Mouse (Mus musculus) ES-E14 (cell line): ENCODE data around the gene Dapk3. TPM values are rescaled to one million over a fixed set of nuclear protein-coding genes. Genes with fewer than 3 reads are reported as not detected.

Source experiments
- DNase-seq: peaks from one replicate; pipeline ENCODE4 v3.0.0-alpha.2; 2013; ENCODE audit warnings: low read depth, low spot score
- H3K27ac ChIP-seq: 2 replicates; pipeline ENCODE4 v1.5.1; 2012; ENCODE audit warnings: low read depth, mild to moderate bottlenecking, low read length, moderate library complexity, mixed read lengths; ENCODE audit not compliant: poor library complexity, insufficient read depth, severe bottlenecking
- H3K36me3 ChIP-seq: 2 replicates; pipeline ENCODE4 v1.6.1; 2012; ENCODE audit warnings: mild to moderate bottlenecking, low read length, moderate library complexity, mixed read lengths; ENCODE audit not compliant: control insufficient read depth, poor library complexity, insufficient read depth, severe bottlenecking
- H3K4me1 ChIP-seq, 2 experiments: fragments of 150-350 bp in 1 of 2; sonication (generic) in 1 of 2; 2 replicates each; pipeline ENCODE4 v1.6.1; 2012; ENCODE audit warnings: low read length in 2 of 2, mild to moderate bottlenecking in 1 of 2, mixed read lengths in 1 of 2; ENCODE audit not compliant: control insufficient read depth in 2 of 2, insufficient read depth in 2 of 2, poor library complexity in 1 of 2
- H3K4me3 ChIP-seq, 2 experiments: fragments of 150-350 bp in 1 of 2; sonication (generic) in 1 of 2; 2 replicates each; pipeline ENCODE4 v1.5.1; 2012; ENCODE audit warnings: low read length in 2 of 2, low read depth in 1 of 2, mild to moderate bottlenecking in 1 of 2, mixed read lengths in 1 of 2; ENCODE audit not compliant: insufficient read depth in 1 of 2, poor library complexity in 1 of 2, severe bottlenecking in 1 of 2
- H3K9ac ChIP-seq: 2 replicates; pipeline ENCODE4 v1.6.1; 2012; ENCODE audit warnings: low read depth, mild to moderate bottlenecking, low read length, mixed read lengths; ENCODE audit not compliant: poor library complexity, insufficient read depth, severe bottlenecking
- H3K9me3 ChIP-seq: fragments of 150-350 bp; sonication (generic); 2 replicates; pipeline ENCODE4 v1.6.1; 2012; ENCODE audit warnings: low read depth, mild to moderate bottlenecking, low read length; ENCODE audit not compliant: control insufficient read depth, insufficient read depth
- CHD2 ChIP-seq: IDR thresholded peaks from 2 replicates; pipeline ENCODE4 v1.6.1; 2014; ENCODE audit warnings: mild to moderate bottlenecking, low read depth, low read length, inconsistent platforms
- HCFC1 ChIP-seq: IDR thresholded peaks from 2 replicates; pipeline ENCODE4 v1.6.1; 2012; ENCODE audit warnings: low read length, inconsistent platforms, borderline replicate concordance; ENCODE audit not compliant: insufficient read depth
- MAFK ChIP-seq: IDR thresholded peaks from 2 replicates; pipeline ENCODE4 v1.6.1; 2014; ENCODE audit warnings: mild to moderate bottlenecking, low read depth, low read length, inconsistent platforms; ENCODE audit not compliant: insufficient read depth
- ZC3H11A ChIP-seq: IDR thresholded peaks from 2 replicates; pipeline ENCODE4 v1.6.1; 2012; ENCODE audit warnings: low read depth, mild to moderate bottlenecking, inconsistent platforms, low read length, borderline replicate concordance
- ZNF384 ChIP-seq: IDR thresholded peaks from 2 replicates; pipeline ENCODE4 v1.6.1; 2012; ENCODE audit warnings: low read depth, low read length, inconsistent platforms
- in situ Hi-C, 2 experiments: fragments of 600-800 bp; cut with MboI; formaldehyde crosslinking; loops; one replicate each; pipeline ENCODE4 v1.15.1; 2025; ENCODE audit warnings: low sequenced_read_pairs in 2 of 2, inconsistent platforms in 1 of 2; ENCODE audit not compliant: unreplicated experiment in 2 of 2
- total RNA-seq: library from RNA; depleted of rRNA; stranded (reverse); fragments of 300-350 nt; gene quantifications from 2 replicates; pipeline ENCODE4 v1.2.3, GENCODE M21; 2012

Dapk3 gene
- total RNA-seq, 1 experiment: 65.1 TPM

DNA sequence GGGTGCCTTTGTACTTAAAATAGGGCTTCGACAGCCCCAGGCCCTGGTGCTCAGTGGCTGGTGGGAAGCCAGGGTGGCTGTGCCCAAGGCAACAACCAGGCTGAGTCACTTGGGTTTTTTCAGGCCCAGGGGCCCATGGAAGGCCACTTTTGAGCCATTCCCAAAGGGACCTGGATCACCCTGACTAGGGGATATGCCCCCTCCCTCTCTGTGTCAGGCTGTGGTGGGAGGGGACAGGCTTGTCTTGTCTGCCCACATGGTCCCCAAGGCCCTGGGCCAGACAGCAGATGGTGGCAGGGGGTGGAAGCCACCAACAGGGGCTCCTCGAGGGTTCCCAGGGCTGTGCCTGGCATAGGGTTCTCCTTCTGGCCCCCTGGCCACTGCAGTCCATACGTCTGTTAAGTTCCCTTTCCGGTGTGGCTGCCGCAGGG, 40.2 kb upstream of the Dapk3 start:
- no peaks in the 10 kb centered on the region for H3K9me3 ChIP-seq
- peak overlapping the region; percentile 43 to 91 for H3K4me3 ChIP-seq
- no peak for TF ChIP-seq HCFC1
- no peak for TF ChIP-seq CHD2
- no peak for TF ChIP-seq ZNF384
- no peak for TF ChIP-seq MAFK
- no peak for TF ChIP-seq ZC3H11A
- H3K9ac ChIP-seq: peak overlapping the region; percentile 47; the same call in 1 of the 2 replicates
- H3K4me1 ChIP-seq: peaks cover 3 to 55% of the 10 kb centered on the region in 2 experiments; a peak in 3 of 4 replicates
- in situ Hi-C loops: no loop called here
- peaks cover 37% of the 10 kb centered on the region for H3K36me3 ChIP-seq
- peak overlapping the region; percentile 67; the same call in 1 of the 2 replicates for H3K27ac ChIP-seq
- no peak for DNase-seq

DNA sequence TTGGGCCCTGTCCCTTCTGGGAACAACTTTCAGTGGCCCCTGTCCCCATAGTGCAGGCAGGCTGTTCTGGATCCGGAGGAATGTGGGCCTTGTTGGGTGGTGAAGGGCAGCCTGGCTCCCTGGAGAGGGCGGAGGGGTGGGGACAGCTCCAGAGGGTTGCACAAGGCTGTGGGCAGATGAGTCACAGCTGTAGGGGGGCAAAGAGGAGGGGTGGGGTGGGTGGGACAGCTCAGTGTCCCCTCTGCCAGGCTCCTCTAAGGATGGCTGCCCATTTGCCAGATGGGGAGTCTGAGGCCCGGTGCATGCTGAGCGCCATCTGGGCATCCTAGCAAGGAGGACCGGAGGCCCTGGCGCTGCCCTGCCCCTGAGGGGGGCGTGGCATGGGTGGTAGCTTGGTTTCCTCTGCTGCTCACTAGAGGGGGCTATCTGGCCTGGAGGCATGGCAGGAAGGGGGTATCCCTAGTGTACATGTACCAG, 39.6 kb upstream of the Dapk3 start:
- H3K4me1 ChIP-seq: peaks cover 3 to 60% of the 10 kb centered on the region in 2 experiments; a peak in 3 of 4 replicates

DNA sequence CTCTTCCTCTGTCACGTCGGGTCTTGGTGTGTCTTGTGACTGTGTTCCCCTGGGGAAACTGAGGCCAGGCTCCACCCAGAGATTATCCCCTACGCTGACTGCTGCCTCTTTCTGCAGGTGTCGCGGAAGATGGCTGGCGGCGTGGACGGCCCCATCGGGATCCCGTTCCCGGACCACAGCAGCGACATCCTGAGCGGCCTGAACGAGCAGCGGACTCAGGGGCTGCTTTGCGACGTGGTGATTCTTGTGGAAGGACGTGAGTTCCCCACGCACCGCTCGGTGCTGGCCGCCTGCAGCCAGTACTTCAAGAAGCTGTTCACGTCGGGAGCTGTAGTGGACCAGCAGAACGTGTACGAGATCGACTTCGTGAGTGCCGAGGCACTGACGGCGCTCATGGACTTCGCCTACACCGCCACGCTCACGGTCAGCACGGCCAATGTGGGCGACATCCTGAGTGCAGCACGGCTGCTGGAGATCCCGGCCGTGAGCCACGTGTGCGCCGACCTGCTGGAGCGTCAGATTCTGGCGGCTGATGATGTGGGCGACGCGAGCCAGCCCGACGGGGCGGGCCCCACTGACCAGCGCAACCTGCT, 38.9 kb upstream of the Dapk3 start:
- H3K9me3 ChIP-seq: no peaks in the 10 kb centered on the region
- in situ Hi-C loops: no loop called here
- peaks cover 51% of the 10 kb centered on the region for H3K36me3 ChIP-seq
- DNase-seq: no peak
- peak overlapping the region; percentile 21 for H3K9ac ChIP-seq
- TF ChIP-seq HCFC1 (no peak), ZC3H11A (no peak), ZNF384 (no peak), CHD2 (no peak), MAFK (no peak)
- no peak overlapping the region for H3K27ac ChIP-seq
- peaks cover 3 to 64% of the 10 kb centered on the region in 2 experiments; a peak in 3 of 4 replicates for H3K4me1 ChIP-seq
- H3K4me3 ChIP-seq: peak overlapping the region; percentile 23 to 91; a peak in 3 of 4 replicates

More for the DNA sequence above, 39.6 kb upstream of the Dapk3 start:
- 0 out of 2 replicates have a peak overlapping the region, but pooled peaks have one; percentile 21 for H3K9ac ChIP-seq
- no peak for TF ChIP-seq CHD2
- no peak for TF ChIP-seq HCFC1
- no peak for TF ChIP-seq ZC3H11A
- TF ChIP-seq MAFK: no peak
- TF ChIP-seq ZNF384: no peak
- H3K4me3 ChIP-seq: peak overlapping the region; percentile 43 to 91
- H3K36me3 ChIP-seq: peaks cover 44% of the 10 kb centered on the region
- no peak overlapping the region for H3K27ac ChIP-seq
- in situ Hi-C loops: no loop called here
- no peaks in the 10 kb centered on the region for H3K9me3 ChIP-seq
- DNase-seq: no peak

DNA sequence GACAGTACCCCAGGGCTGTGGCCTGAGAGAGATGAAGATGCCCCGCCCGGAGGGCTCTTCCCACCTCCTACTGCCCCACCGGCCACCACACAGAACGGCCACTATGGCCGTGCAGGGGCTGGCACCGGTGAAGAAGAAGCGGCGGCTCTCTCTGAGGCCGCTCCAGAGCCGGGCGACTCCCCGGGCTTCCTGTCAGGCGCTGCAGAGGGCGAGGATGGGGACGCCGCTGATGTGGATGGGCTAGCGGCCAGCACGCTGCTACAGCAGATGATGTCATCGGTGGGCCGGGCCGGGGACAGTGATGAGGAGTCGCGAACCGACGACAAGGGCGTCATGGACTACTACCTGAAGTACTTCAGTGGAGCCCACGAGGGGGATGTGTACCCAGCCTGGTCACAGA, 38.1 kb upstream of the Dapk3 start:
- Histone ChIP-seq H3K9me3 (no peaks in the 10 kb centered on the region), H3K36me3 (peaks cover 53% of the 10 kb centered on the region), H3K9ac (peak overlapping the region; percentile 21), H3K4me3 (peak overlapping the region; percentile 23 to 91), H3K4me1 (peaks cover 3 to 60% of the 10 kb centered on the region in 2 experiments; a peak in 3 of 4 replicates), H3K27ac (no peak overlapping the region)
- DNase-seq: no peak
- TF ChIP-seq MAFK (no peak), CHD2 (no peak), ZC3H11A (no peak), ZNF384 (no peak), HCFC1 (no peak)
- in situ Hi-C loops: no loop called here
